Mouse (Mus musculus): ENCODE data around the gene Acoxl.

DNA sequence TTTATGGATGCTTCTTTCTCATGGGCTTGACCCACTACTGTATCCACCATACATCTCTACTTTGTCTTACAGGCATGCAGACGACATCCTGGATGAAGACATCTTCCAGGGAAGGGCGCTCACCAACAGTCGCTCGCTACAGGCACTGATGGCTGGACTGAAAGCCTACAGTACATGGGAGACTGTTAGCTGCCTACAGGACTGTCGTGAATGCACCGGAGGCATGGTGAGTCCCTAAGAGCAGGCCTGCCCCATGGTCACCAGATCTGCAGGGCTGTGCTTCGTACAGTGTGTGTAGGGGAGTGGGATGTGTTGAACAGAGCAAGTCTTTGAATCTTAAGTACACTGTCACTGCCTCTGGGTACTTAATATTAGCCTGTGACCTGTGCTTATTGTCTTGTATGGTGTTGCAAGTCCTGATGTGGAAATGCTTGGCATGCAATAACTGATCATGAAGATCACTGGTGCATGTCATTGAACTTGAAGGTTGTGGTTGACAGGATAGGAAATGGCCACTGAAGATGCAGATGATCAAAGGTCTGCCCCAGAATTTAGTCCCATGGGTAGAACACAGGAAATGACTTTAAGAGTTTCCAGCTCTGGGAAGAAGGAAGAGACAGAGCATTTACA is 140.0 kb downstream of the Acoxl start:
- TF ChIP-seq CTCF (IDR thresholded peaks at IDR 0.05; ENCODE audit: borderline replicate concordance, insufficient read depth, low read length) (no peak), POLR2A (IDR thresholded peaks at IDR 0.05; ENCODE audit: low read depth, low read length) (no peak)
